Mouse (Mus musculus) olfactory bulb, adult 2 months (tissue): ENCODE measurements around the gene Ppp1r12a. TPM values are rescaled to one million over a fixed set of nuclear protein-coding genes. Genes with fewer than 3 reads are reported as not detected.
A peak's percentile ranks its signal among the peaks of the same experiment; 100 is the strongest.

ENCODE experiments used
- H3K27ac ChIP-seq: fragments of 200-500 bp; 2 replicates; pipeline ENCODE4 v1.5.1; 2012; ENCODE audit warnings: low read depth, low read length; ENCODE audit not compliant: insufficient read depth
- H3K4me1 ChIP-seq: fragments of 200-500 bp; 2 replicates; pipeline ENCODE4 v1.6.1; 2012; ENCODE audit warnings: low read length; ENCODE audit not compliant: control insufficient read depth, insufficient read depth
- H3K4me3 ChIP-seq: fragments of 200-500 bp; 2 replicates; pipeline ENCODE4 v1.5.1; 2012; ENCODE audit warnings: mild to moderate bottlenecking, low read depth, low read length, moderate library complexity; ENCODE audit not compliant: insufficient read depth
- CTCF ChIP-seq: fragments of 200-500 bp; IDR thresholded peaks from 2 replicates; pipeline ENCODE4 v1.5.1; 2012; ENCODE audit warnings: low read depth, mild to moderate bottlenecking, low read length, moderate library complexity; ENCODE audit not compliant: insufficient read depth
- POLR2A ChIP-seq: fragments of 200-500 bp; IDR thresholded peaks from 2 replicates; pipeline ENCODE4 v1.6.1; 2012; ENCODE audit warnings: mild to moderate bottlenecking, low read depth, low read length, moderate library complexity; ENCODE audit not compliant: insufficient read depth
- WGBS: fragments of 180-500 bp; shearing (Covaris S2); methylation state at CpG from one replicate; pipeline ENCODE4 v1.1.7; 2018; 5-methylcytosine and 5-hydroxymethylcytosine counted together
- polyA plus RNA-seq: library from polyadenylated mRNA; stranded (reverse); fragments of >200 nt; gene quantifications from 2 replicates; pipeline ENCODE4 v1.2.4, GENCODE M21; 2012; ENCODE audit warnings: low replicate concordance; ENCODE audit not compliant: missing spikeins, insufficient read depth, insufficient read length

Ppp1r12a gene
- polyA plus RNA-seq, 1 experiment = 194 TPM

DNA sequence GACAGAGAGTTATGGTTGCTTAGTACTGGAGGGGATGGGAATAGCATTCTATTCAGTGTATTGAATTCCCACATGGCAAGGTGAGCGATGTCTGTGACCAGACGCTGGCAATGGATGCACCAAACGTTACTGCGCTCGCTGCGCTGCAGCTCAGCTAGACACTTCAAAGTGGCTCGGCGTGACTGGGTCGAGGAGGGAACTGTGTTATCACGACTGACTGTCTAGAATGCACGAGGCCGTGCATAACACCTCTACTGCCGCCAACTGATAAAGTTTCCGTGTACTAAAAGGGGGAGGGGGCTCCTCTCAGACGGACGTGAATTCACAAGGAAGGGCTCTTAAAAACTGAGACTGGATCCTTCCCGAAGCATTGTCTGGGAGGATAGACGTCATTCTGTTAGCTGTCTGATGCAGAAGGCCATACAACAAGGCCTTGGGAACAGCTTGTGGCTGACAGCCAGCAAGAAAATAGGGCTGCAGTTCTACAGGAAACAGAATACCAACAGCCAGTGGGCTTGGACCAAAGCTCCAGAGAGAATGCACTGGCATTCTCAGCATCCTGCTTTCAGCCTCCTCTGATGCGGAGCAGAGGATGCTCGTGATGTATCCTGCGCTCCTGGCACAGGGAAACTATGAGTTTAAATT is 6.8 kb upstream of the Ppp1r12a start:
- H3K27ac ChIP-seq = no peak overlapping the region
- H3K4me1 ChIP-seq = peaks cover 3% of the 10 kb centered on the region; the same call in 1 of the 2 replicates
- WGBS = 53% methylated on average over 21 of the region's 21 CpGs
- no peak for TF ChIP-seq POLR2A
- TF ChIP-seq CTCF = no peak
- no peak overlapping the region for H3K4me3 ChIP-seq

DNA sequence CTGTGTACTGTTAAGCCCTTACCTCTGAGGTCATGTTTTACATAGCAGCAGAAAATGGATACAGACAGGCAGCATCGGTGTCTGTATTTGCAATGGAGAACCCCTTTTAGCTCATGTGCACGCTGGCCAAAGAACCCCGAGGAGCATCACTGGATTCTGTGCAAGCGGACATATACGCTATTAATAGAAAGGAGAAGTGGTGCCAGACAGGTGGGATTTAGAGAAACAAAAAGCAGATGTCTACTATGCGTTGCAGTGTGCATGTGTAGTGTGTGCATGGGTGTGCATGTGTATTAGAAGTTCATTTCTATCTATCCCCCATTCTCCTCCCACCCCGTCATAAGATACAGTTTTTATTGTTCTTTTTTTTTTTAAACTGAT is 6.3 kb upstream of the Ppp1r12a start:
- no peak overlapping the region for H3K27ac ChIP-seq
- TF ChIP-seq CTCF (no peak), POLR2A (no peak)
- H3K4me3 ChIP-seq = no peak overlapping the region
- peaks cover 3% of the 10 kb centered on the region; the same call in 1 of the 2 replicates for H3K4me1 ChIP-seq
- WGBS = 67% methylated on average over 7 of the region's 7 CpGs

DNA sequence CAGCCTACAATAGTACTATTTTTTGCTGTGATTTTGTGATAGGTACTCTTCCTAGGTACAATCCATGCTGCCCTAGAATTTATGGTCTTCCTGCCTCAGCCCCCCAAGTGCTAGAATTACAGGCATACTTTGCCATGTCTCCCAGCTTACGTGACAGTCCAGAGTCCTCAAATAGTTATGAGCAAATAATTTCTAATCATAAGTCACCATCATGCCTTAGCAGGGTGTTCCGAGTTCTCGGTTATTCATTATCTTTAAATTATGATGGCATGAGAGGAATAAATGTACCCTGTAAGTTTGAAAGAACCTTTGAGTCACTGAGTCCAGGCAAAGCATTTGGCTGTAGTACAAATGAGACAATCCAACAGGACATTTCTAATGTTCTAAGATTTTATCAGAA is 5.9 kb upstream of the Ppp1r12a start:
- no peak overlapping the region for H3K4me3 ChIP-seq
- TF ChIP-seq CTCF (no peak), POLR2A (no peak)
- H3K27ac ChIP-seq = no peak overlapping the region
- 93% methylated on average over 3 of the region's 3 CpGs for WGBS
- H3K4me1 ChIP-seq = peaks cover 3% of the 10 kb centered on the region; the same call in 1 of the 2 replicates

DNA sequence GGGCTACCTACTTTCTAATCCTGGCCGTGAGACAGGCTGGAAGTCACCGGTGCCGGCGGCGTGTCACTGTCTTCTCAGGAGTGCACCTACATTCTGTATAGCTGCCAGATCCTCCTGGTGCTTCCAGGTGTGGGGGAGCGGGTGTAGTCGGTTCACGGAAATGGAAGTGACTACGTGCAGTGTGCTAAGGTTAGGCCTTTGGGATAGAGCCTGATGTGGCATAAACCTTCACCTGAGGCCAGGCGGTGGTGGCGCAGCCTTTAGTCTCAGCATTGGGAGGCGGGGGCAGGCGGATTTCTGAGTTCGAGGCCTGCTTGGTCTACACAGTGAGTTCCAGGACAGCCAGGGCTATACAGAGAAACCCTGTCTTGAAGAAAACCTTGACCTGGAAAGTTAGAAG is 3.0 kb upstream of the Ppp1r12a start:
- H3K27ac ChIP-seq = no peak overlapping the region
- no peak for TF ChIP-seq POLR2A
- WGBS = 95% methylated on average over 14 of the region's 14 CpGs
- peaks cover 3% of the 10 kb centered on the region; the same call in 1 of the 2 replicates for H3K4me1 ChIP-seq
- no peak overlapping the region for H3K4me3 ChIP-seq

DNA sequence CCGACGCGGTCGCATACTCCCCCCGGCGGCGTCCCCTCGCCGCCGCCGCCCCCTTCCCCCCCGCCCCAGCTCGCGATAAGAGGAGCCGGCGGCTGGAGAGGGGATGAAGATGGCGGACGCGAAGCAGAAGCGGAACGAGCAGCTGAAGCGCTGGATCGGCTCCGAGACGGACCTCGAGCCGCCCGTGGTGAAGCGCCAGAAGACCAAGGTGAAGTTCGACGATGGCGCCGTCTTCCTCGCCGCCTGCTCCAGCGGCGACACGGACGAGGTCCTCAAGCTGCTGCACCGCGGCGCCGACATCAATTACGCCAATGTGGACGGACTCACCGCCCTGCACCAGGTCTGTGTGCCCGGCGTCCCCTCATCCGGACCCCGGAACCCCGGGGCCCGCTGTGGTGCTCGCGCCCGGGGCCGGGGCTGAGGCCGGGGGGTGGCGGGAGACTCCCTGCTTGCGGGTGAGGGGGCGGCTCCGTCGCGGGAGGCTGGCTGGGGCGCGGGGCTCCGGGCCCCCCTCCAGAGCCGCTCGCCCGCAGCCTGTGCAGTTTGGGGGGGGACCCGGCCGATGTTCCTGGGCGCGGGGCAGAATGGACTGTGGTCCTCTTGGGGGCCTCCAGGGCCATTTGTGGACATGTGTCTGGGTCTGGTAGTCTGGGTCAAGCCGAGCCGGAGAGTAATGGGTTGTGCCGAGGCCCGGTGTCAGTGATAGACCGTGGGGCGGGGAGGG is 466 bp downstream of the Ppp1r12a start:
- WGBS = under 1% methylated on average over 79 of the region's 79 CpGs
- Histone ChIP-seq H3K27ac (peak overlapping the region; percentile 79), H3K4me3 (peak overlapping the region; percentile 58), H3K4me1 (no peaks in the 10 kb centered on the region)
- TF ChIP-seq CTCF (no peak), POLR2A (no peak)

DNA sequence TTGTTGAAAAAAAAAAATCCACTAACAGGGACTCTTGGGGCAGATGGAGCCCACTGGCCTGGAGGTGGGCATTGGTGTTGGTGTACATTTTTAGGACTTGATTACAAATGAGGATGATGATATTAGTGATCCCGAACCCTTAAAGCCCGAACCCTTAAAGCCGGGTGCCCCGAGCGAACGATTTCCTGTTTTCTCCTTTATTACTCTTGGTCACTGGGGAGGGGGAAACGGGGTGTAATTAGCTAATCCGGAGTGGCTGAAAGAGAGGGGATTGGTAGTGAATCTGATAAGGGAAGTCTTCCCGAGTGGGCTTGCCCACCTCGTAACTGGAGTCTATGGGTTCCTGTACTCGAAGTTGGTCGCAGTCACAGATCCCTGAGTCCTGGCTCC is 1.0 kb downstream of the Ppp1r12a start:
- WGBS = under 1% methylated on average over 12 of the region's 12 CpGs
- TF ChIP-seq CTCF = no peak
- TF ChIP-seq POLR2A = no peak
- H3K4me1 ChIP-seq = peaks cover 3% of the 10 kb centered on the region
- H3K4me3 ChIP-seq = peak overlapping the region; percentile 58
- H3K27ac ChIP-seq = 0 out of 2 replicates have a peak overlapping the region, but pooled peaks have one; percentile 13

DNA sequence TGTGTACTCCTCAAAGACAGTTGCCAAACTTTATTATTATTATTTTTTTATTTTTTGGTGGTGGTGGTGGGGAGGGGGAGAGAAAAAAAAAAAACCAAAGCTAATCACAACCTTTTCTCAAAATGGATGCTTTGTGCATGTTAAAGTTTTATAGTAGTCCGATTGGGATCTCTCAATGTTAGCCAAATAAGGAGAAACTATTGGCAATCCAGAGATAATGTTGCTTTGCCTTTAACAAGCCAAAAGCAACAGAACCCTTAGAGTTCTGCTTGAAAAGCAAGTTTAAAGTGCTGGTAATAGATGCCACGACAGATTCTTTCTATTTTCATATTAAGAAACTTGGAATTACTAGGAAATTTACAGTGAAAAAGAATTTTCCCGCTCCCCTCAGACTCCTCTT is 1.5 kb downstream of the Ppp1r12a start:
- Histone ChIP-seq H3K27ac (no peak overlapping the region), H3K4me3 (peak overlapping the region; percentile 58), H3K4me1 (peaks cover 3% of the 10 kb centered on the region)
- no peak for TF ChIP-seq POLR2A
- no peak for TF ChIP-seq CTCF
- 4% methylated on average over 3 of the region's 3 CpGs for WGBS

DNA sequence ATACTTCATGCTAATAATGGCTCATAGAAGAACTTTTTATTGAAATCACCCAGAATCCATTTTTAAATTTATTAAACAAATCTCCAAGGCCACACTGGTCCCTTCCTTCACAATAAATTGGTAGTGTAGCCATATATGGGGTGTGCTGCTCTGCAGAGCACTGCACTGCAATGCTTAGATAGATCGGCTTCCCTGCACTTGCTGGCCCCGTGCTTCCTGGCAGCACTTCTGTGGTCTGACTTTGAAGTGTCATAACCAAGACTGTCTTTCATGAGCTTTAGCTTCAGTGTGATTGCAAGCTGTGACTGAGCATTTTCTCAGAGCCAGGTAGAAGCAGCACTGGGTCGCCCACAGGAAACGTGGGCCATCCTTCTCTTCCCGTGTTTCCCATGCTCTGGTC is 5.8 kb downstream of the Ppp1r12a start:
- H3K4me3 ChIP-seq = no peak overlapping the region
- TF ChIP-seq CTCF (no peak), POLR2A (no peak)
- 63% methylated on average over 5 of the region's 5 CpGs for WGBS
- no peak overlapping the region for H3K27ac ChIP-seq
- H3K4me1 ChIP-seq = peaks cover 3% of the 10 kb centered on the region

DNA sequence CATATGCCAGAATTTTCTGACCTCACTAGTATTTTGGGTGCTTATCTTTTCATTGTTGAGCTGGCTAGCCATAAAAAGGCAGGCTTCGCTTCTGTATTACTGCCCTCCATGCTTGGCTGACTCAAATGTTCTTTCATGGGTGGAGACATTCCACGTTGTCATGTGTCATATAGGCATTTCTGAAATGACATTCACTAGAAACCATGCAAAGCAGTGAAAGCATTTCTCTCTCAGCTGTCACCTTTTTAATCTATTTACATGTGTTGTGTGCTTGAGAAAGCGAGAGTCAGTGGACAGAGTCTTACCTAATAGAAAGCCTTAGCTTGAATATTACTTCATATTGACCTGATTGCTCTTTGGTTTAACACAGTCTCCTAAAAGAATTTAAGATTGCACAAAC is 8.8 kb downstream of the Ppp1r12a start:
- TF ChIP-seq CTCF (no peak), POLR2A (no peak)
- Histone ChIP-seq H3K4me1 (peaks cover 3% of the 10 kb centered on the region), H3K27ac (no peak overlapping the region), H3K4me3 (no peak overlapping the region)
- WGBS = 85% methylated on average over 3 of the region's 3 CpGs

DNA sequence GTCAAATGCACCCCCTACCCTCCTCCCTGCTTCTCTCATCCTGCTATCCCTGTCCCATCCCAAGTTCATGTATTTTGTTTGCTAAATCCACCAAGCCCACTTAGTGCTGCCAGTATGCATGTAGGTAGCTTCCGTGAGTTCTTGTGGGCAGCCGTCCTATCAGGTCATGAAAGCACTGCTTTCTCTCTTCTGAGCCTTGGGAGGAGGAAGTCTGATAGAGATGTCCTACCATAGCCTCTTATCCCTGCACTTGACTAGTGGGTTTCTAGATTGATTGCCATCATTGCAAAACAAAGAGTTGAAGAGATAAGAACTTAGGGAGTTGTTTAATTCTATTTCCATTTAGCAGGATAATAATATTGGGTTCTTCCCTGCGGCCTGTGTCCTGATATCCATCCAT is 9.6 kb downstream of the Ppp1r12a start:
- Histone ChIP-seq H3K27ac (no peak overlapping the region), H3K4me1 (peaks cover 3% of the 10 kb centered on the region), H3K4me3 (no peak overlapping the region)
- 83% methylated on average over 3 of the region's 3 CpGs for WGBS
- TF ChIP-seq CTCF = no peak
- TF ChIP-seq POLR2A = no peak
